Mouse (Mus musculus) spleen, adult 2 months (tissue): Measurements from ENCODE around the gene Cdkn2d. TPM values are rescaled to one million over a fixed set of nuclear protein-coding genes. Genes with fewer than 3 reads are reported as not detected.
"Not testable (repeated sequence)": the region's sequence is repeated elsewhere in the genome, so short reads cannot be mapped to it uniquely, and the experiment has no call there.

Experiments
- DNase-seq, 2 experiments: peaks; one replicate each; pipeline versions ENCODE4 v3.0.0 to v3.0.0-alpha.2; 2012 to 2021; ENCODE audit warnings: low spot score in 2 of 2, low read depth in 1 of 2
- H3K27ac ChIP-seq: fragments of 200-500 bp; 2 replicates; pipeline ENCODE4 v1.5.1; 2012; ENCODE audit warnings: low read length, inconsistent platforms; ENCODE audit not compliant: insufficient read depth
- H3K27me3 ChIP-seq: fragments of 200-500 bp; 2 replicates; pipeline ENCODE4 v1.6.1; 2012; ENCODE audit warnings: mild to moderate bottlenecking, moderate library complexity, low read length, inconsistent platforms; ENCODE audit not compliant: control insufficient read depth, insufficient read depth
- H3K36me3 ChIP-seq: fragments of 200-500 bp; 2 replicates; pipeline ENCODE4 v1.6.1; 2012; ENCODE audit warnings: mild to moderate bottlenecking, low read length, inconsistent platforms; ENCODE audit not compliant: control insufficient read depth, insufficient read depth
- H3K4me1 ChIP-seq: fragments of 200-500 bp; 2 replicates; pipeline ENCODE4 v1.6.1; 2011; ENCODE audit warnings: inconsistent platforms; ENCODE audit not compliant: control insufficient read depth, insufficient read depth, insufficient read length
- H3K4me3 ChIP-seq: fragments of 200-500 bp; 2 replicates; pipeline ENCODE4 v1.5.1; 2011; ENCODE audit warnings: mild to moderate bottlenecking, inconsistent platforms; ENCODE audit not compliant: insufficient read depth, insufficient read length; ENCODE audit errors: extremely low read depth
- CTCF ChIP-seq: fragments of 200-500 bp; IDR thresholded peaks from 2 replicates; pipeline ENCODE4 v1.5.1; 2011; ENCODE audit warnings: mild to moderate bottlenecking, inconsistent platforms; ENCODE audit not compliant: insufficient read depth, insufficient read length, insufficient replicate concordance; ENCODE audit errors: extremely low read depth
- POLR2A ChIP-seq: fragments of 200-500 bp; IDR thresholded peaks from 2 replicates; pipeline ENCODE4 v1.6.1; 2011; ENCODE audit warnings: low read depth, low read length, inconsistent platforms
- WGBS: fragments of 180-500 bp; shearing (Covaris S2); methylation state at CpG from one replicate; pipeline ENCODE4 v1.1.7; 2018; 5-methylcytosine and 5-hydroxymethylcytosine counted together
- polyA plus RNA-seq: library from polyadenylated mRNA; depleted of rRNA; stranded (reverse); fragments of >200 nt; gene quantifications from 2 replicates; pipeline ENCODE4 v1.2.3, GENCODE M21; 2012

The Cdkn2d gene
- polyA plus RNA-seq, 1 experiment, result 87.4 TPM

- DNase-seq, result peak; percentile 73 to 87
- 26% methylated on average over 15 of the region's 15 CpGs for WGBS
- Histone ChIP-seq H3K4me3 (peak overlapping the region; percentile 50), H3K36me3 (no peaks in the 10 kb centered on the region), H3K27me3 (no peaks in the 10 kb centered on the region), H3K4me1 (peaks cover 3% of the 10 kb centered on the region), H3K27ac (peak overlapping the region; percentile 67)
- TF ChIP-seq CTCF, result no peak
- no peak; the same call in 1 of the 2 replicates for TF ChIP-seq POLR2A
Measured at GRCm38 (mm10) chr9:21309150-21309741, 18.0 kb upstream of the Cdkn2d start.

- DNase-seq, result no peak
- WGBS, result 86% methylated on average over 7 of the region's 7 CpGs
- Histone ChIP-seq H3K4me3 (no peak overlapping the region), H3K27ac (no peak overlapping the region), H3K36me3 (no peaks in the 10 kb centered on the region), H3K27me3 (no peaks in the 10 kb centered on the region), H3K4me1 (peaks cover 3% of the 10 kb centered on the region; the same call in 1 of the 2 replicates)
- TF ChIP-seq POLR2A (no peak), CTCF (no peak)
Measured at GRCm38 (mm10) chr9:21305065-21305464, 13.9 kb upstream of the Cdkn2d start.

GRCm38 (mm10) chr9:21299014-21299413 lies 7.8 kb upstream of the Cdkn2d start:
- H3K27me3 ChIP-seq, result no peaks in the 10 kb centered on the region
- WGBS, result 90% methylated on average over 10 of the region's 10 CpGs
- no peak for DNase-seq
- H3K4me3 ChIP-seq, result no peak overlapping the region
- no peak overlapping the region for H3K27ac ChIP-seq
- H3K4me1 ChIP-seq, result no peaks in the 10 kb centered on the region
- H3K36me3 ChIP-seq, result no peaks in the 10 kb centered on the region
- TF ChIP-seq CTCF (no peak), POLR2A (no peak)

GRCm38 (mm10) chr9:21292271-21292670 lies 1.1 kb upstream of the Cdkn2d start:
- Histone ChIP-seq H3K4me3 (no peak overlapping the region), H3K36me3 (0 out of 2 replicates have a peak, but pooled peaks cover 1% of the 10 kb centered on the region), H3K27ac (no peak overlapping the region), H3K4me1 (peaks cover 5% of the 10 kb centered on the region; the same call in 1 of the 2 replicates), H3K27me3 (no peaks in the 10 kb centered on the region)
- TF ChIP-seq POLR2A (no peak), CTCF (no peak)
- 85% methylated on average over 3 of the region's 3 CpGs for WGBS
- no peak for DNase-seq

- H3K4me1 ChIP-seq, H3K36me3 ChIP-seq, DNase-seq, H3K27me3 ChIP-seq: not testable (repeated sequence)
- H3K27ac ChIP-seq, result peak overlapping the region; percentile 83
- H3K4me3 ChIP-seq, result peak overlapping the region; percentile 61; the same call in 1 of the 2 replicates
- 9% methylated on average over 7 of the region's 7 CpGs for WGBS
Measured at GRCm38 (mm10) chr9:21291868-21292267, 661 bp upstream of the Cdkn2d start.

GRCm38 (mm10) chr9:21290589-21290988 lies 618 bp downstream of the Cdkn2d start:
- Histone ChIP-seq H3K27me3 (no peaks in the 10 kb centered on the region), H3K36me3 (0 out of 2 replicates have a peak, but pooled peaks cover 1% of the 10 kb centered on the region), H3K4me1 (peaks cover 10% of the 10 kb centered on the region; the same call in 1 of the 2 replicates), H3K4me3 (peak overlapping the region; percentile 78), H3K27ac (peak overlapping the region; percentile 77)
- DNase-seq, result peak in 1 of 2 experiments; percentile 14
- under 1% methylated on average over 20 of the region's 20 CpGs for WGBS
- TF ChIP-seq CTCF, result no peak
- TF ChIP-seq POLR2A, result no peak

- peak overlapping the region; percentile 94 for H3K27ac ChIP-seq
- 66% methylated on average over 2 of the region's 2 CpGs for WGBS
Measured at GRCm38 (mm10) chr9:21289337-21289671, 1.9 kb downstream of the Cdkn2d start.

More at GRCm38 (mm10) chr9:21289337-21289671, 1.9 kb downstream of the Cdkn2d start:
- no peak for DNase-seq
- peaks cover 10% of the 10 kb centered on the region for H3K36me3 ChIP-seq
- TF ChIP-seq POLR2A, result no peak
- no peak for TF ChIP-seq CTCF
- H3K27me3 ChIP-seq, result no peaks in the 10 kb centered on the region
- peak overlapping the region; percentile 34 for H3K4me3 ChIP-seq
- H3K4me1 ChIP-seq, result peaks cover 10% of the 10 kb centered on the region; the same call in 1 of the 2 replicates
